Mouse (Mus musculus) liver, postnatal 0 days (tissue): Measurements from ENCODE around the gene Ncor2.

Source experiments
- CTCF ChIP-seq: sonication (generic); IDR thresholded peaks from 2 replicates; pipeline ENCODE4 v1.5.1; 2016; ENCODE audit warnings: antibody characterized with exemption, low read depth
- EP300 ChIP-seq: IDR thresholded peaks from 2 replicates; pipeline ENCODE4 v1.6.1; 2016; ENCODE audit warnings: antibody characterized with exemption, low read depth, mild to moderate bottlenecking

DNA sequence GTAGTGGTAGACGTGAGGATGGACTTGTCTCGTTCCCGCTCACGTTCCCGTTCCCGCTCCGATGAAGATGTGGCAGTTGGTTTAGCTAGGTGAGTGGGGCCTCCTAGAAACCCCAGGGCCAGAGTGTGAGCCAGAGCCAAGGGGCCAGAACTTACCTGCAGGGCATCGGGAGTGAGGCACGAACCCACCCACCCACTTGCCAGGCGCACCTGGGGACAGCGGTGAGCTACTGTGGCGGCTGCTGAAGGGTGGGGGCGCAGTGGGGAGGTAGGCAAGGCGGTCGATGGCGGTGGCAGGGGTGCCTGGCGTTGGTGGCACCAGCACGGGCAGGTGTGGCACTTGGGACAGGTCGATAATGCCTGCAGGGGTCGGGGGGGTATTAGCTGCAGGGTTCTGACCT, 150.1 kb downstream of the Ncor2 start:
- TF ChIP-seq CTCF (no peak), EP300 (no peak)
